Mouse (Mus musculus): ENCODE data around the gene Sft2d2.

Gene Sft2d2

DNA sequence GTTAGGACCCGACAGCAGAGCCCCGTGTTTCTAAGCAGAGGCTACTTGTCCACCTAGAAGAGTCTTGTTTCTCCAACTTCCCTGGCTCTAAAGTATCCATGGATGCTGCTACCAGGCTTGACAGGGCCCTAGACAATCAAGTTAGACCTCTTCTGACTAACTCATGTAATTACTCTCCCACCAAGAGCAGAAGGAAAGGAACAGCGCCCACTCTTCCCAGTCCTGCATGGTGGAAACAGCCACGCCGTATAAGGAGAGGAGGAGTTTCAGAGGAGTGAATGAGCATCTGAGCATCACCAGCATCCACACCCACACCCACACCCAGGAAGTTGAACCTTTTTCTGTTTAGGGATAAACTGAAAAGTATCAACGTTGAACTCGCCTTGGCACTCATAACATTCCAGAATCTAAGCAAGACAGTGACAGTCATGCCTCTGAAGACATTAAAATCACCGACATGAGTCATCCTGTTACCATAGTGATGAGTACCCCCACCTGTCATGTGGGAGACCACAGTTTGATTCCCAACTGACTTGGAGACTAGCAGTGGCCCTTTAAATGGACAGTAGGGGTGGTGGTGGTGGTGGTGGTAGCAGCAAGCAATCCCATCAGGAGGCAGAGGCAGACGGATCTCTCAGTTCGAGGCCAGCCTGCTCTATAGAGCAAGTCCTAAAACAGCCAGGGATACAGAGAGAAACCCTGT lies 3.5 kb downstream of the Sft2d2 start:
- DNase-seq (ENCODE audit: low spot score), result no peak

DNA sequence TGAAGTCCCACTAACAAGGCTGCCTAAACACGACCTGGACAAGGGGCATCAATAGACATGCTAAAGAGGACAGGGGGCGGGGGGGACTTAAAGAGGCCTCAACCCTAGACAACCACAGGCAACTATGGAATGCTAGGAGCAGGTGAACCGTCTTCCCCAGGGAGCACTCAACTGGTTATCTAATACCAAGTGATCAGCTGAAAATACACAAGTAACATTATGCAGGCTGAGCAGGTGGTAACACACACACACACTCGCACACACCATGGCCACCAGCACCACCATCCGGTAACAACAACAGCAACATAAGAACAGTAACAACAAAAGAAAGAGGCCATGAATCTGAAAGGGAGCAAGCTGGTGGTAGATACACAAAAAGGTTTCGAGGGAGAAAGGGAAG lies 4.2 kb downstream of the Sft2d2 start:
- DNase-seq (ENCODE audit: low spot score), result no peak

DNA sequence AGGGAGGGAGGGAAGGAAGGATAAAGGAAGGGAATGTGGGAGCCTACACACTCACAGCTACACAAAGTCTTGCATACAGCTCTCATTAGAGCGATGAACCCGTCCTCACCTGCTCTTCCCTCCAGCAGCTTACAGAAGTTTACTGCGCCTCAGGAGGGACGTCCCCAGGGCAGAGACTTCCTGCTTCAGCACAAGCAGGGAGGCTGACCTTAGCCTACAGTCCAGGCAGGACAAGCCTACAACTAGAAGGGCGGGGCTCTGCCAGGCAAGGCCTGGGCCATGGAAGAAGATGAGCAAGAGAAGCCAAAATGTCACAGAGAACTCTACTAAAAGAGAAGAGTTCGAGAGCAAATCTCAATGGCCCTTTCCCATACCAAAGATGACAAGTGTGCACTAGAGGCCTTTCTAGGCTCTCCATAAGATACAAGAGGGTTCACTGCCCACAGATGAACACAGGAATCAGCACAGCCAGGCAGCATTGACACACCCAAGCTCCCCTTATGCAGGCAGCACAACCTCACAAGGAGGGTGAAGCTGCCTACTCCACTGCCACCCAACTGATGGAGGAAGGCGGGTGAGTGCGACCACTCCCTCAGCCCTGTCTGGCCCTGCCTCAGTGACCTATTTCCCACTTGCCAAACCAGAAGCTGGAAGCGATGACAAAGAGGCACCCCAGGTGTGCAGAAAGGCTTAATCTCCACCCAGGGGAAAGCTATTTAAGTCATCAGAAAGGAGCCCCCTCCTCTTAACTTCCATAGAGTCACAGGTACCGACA lies 5.2 kb downstream of the Sft2d2 start:
- DNase-seq (ENCODE audit: low spot score), result no peak

DNA sequence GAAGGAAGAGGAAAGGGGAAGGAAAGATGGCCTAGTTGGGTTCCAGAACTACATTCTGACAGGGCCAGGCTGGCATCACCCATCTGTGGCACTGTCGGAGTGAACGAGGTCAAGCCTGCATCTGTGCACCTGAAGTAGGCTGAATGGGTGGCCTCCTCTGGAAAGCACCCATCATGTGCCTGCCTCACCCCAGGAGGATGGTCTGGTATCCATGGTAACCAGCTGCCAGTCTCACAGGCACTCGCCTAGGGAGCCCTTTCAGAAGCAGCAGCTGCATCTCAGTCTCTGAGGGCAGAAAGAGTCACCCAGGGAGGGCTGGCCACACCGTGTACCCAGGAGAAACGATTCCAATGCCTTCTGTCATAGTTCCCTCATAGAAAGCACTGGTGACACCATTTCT lies 6.9 kb downstream of the Sft2d2 start:
- no peak for DNase-seq (ENCODE audit: low spot score)

DNA sequence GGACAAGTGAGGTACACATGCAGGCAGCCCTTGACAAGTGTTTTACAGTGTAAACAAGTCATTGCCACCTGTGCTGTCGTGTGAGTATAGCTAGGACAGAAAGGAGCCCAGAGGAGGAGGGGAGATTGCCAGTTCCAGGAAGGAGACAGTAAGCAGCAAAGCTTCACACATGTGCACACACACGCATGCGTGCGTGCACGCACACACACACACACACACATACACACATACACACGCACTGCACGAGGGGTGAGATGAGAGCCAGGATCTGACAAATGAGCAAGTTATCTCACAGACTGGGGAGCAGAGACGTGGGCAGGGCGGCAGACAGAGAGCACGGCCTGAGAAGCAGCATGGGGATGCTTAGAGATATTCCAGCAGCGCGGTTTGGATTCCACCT lies 7.7 kb downstream of the Sft2d2 start:
- DNase-seq (ENCODE audit: low spot score), result no peak

DNA sequence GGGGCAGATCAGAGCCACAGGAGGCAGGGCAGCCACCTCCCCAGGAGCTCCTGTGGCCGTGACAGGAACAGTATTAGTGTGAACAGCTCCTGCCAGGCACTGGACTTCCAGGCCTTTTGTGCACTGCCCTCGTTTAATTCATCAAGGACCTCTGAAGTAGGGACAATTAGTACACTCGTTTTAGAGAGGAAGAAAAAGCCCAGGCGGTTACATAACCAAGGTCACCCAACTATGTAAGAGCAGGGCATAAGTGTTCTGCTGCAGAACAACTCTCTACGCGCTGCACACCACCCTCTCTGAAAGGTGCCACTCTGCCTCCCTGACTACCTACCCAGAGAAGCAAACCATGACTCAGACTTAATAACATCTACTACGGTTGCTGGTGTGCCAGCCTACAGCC lies 9.1 kb downstream of the Sft2d2 start:
- no peak for DNase-seq (ENCODE audit: low spot score)

DNA sequence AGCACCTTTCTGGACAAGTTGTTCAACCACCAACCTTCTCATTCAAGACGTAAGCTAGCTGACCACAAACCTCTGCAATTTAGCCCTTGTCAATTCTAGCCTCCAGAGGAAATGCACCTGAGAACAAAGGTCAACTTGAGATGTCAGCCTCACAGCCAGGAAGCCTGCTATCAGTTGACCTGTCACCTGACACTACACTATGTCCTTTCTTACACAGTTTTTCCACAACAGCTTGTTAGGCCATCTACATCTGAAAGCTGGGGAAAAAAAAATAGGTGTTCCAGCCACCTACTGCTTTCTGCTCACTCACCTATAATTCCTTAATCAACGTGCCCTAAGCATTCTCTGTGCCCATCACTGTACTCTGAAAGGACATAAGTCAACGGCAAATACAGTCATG lies 10.1 kb downstream of the Sft2d2 start:
- no peak for DNase-seq (ENCODE audit: low spot score)

DNA sequence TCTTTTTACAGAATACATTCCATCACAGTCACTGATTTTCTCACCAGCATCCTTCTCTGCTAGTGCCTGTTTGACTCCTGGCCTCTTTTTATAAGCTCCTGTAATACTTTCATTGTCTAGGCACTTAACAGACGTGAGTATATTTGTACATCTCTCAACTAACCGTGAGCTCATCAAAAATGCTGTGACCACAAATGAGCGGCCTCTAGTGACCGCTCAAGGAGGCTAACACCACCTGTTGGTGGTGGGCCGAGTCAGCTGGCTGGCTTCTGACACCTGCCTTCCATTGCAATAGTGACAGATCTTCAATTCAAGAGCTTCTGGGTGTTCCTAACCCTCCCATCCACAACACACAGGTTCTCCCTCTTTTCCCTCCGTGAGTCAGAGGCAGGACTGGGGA lies 10.8 kb downstream of the Sft2d2 start:
- no peak for DNase-seq (ENCODE audit: low spot score)

DNA sequence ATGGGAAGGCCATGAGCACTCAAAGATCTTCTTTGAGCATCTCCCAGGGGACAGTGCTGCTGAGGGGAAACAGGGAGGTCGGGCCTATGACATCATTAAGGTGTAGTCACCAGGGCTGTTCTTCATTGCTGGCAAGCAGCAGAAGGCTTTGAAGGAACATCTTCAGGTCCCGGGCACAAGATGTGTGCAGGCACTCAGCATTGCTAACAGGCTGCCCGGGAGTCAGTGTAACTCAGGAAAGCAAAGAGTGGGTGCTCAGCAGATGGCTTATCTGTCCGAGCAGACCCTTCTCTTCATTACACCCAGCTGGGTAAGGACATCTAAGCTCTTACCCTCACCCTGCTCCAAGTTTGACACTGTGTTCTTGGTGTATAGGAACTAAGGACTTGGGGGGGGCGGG lies 14.9 kb downstream of the Sft2d2 start:
- DNase-seq (ENCODE audit: low spot score), result no peak

DNA sequence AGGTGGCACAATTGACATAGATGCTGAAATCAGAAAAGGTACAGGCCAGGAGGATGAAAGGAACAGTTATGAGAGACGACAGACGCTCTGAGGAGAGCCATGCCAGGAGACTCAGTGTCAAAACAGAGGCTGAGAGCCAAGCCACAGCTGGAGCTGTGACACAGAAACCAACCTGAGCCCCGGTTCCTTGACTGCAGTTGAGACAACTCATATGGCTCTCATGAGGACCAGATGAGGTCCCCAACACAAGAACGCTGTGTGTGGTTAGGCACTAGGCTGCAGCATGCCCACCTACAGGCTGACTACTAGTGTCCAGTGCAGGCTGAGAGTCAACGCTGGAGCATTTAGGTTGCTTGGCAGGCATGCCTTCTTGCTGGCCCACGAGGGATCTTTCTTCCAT lies 16.2 kb downstream of the Sft2d2 start:
- DNase-seq (ENCODE audit: low spot score), result no peak

DNA sequence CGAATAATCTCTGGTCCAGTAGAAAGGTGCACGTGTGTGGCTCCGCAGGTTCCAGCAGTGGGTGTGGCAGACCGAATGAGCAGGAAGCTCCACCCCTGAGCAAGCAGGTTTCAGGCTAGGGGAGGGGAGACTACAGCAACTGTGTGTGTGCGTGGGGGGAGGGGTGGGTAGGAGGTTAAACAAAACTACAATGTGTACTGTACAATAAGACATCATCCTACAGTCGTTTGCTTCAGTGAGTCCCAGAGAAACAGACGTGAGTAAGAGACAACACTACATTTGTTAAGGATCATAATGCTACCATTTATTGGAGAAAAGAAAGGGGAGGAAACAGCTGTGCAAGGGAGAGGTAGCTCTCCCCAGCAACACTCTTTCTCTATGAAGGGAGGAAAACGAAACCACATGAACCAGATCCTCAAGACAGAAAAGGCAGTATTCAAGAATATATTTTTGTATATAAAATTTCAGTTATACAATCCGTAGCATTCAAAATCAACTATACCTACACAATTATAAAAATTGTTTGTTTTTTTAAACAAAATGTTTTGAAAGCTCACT lies 20.1 kb downstream of the Sft2d2 start:
- no peak for DNase-seq (ENCODE audit: low spot score)

DNA sequence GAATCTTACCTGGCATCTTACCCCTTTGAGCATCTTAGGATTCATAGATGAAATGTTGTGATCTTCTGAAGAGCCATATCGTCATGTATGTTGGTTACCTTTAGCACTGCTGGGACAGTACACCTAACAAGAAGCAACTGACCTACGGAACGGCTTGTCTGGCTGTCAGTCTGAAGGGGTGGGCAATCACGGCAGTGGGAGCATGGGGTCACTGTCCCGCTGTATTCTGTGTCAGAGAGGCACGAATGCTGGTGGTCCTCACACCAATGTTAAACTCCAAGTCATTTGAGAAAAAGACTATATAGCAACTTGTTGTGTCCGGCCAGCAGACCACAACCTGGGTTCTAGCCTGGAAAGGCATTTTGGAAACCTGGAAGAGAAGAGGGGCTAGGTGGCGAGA lies 23.0 kb downstream of the Sft2d2 start:
- DNase-seq (ENCODE audit: low spot score), result no peak

DNA sequence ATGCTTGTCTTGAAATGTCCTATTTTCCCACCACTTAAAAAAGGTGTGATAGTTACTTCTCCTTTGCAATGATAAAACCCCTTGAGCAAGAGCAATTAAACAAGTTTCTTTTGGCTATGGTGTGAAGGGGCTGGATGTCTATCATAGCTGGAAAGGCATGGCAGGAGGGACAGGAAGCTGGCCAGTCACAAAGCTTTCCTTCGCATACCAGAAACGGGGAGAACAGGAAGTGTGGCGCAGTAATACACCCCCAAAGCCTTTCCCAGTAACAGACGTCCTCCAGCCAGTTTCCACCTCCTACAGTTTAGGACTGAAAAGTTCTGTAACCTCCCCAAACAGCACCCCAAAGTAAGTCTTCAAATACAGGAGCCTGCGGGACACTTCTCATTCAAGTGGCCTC lies 24.1 kb downstream of the Sft2d2 start:
- no peak for DNase-seq (ENCODE audit: low spot score)

DNA sequence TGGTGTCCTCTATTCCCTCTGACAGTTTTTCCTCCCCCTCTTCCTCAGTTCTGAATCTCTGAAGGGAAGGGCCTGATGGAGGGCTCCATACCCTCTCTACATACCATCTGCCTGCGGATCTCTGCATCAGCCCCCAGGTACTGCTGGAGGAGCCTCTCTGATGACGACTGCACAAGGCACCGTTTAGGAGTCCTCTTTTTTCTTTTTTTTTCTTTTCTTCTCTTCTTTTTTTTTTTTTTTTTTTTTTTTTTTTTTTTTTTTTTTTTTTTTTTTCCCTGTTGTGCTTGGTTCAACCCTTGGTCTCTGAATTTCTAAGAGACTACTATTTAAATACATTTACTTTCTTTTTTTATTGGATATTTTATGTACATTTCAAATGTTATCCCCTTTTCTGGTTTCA lies 24.8 kb downstream of the Sft2d2 start:
- no peak for DNase-seq (ENCODE audit: low spot score)

DNA sequence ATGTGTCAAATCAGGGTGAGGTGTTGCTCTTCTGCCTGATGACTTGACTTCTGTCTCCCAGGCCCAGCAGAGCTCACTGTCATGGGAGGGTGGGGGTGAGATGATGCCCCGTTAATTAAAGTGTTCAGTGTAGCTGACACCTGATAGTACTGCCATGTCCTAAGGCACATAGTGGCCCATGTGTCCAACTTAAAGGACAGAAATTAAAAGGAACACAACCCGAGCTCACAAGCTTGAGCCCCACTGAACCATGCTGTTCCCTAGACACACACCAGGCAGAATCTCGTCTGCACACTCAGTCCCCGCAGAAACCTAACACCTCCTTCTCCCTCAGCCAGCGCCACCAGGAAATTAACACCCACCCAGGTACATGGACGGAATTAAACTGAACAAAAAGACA lies 29.3 kb downstream of the Sft2d2 start:
- DNase-seq (ENCODE audit: low spot score), result no peak

DNA sequence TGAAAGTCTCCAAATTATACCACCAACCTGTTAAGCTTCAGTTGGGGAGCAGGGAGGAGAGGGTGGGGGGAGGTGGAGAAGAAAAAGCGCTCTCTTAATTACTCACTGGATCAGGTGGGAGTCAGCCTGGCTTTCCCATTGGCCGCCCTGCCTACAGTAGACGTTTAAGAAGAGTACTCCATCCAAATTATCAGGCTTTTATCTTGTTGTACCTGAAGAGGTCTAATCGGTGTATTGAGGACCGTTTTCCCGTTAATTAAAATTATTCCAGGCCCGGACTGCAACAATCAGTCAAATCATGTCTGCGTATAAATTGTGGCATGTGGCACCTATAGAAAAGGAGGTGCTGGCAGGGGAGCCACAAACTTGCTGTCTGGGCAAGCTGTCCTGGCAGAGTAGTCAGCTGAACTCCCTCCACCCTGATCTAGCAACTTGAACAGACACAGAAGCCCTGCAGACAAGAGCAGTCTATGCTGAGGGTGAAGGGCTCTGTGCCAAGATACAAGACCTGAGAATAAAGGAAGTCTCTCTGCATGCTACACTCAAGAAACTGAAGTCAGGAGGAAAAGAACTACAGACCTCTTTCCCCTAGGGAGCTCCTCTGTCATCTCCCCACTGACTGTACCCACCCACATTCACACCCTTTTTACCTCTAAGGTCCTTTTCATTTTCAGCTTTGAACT lies 33.4 kb downstream of the Sft2d2 start, which contains the start of gene Tbx19:
Tbx19 (minus strand) TSS at position 51 of the 683 bp plus-strand sequence.
- no peak for DNase-seq (ENCODE audit: low spot score)

DNA sequence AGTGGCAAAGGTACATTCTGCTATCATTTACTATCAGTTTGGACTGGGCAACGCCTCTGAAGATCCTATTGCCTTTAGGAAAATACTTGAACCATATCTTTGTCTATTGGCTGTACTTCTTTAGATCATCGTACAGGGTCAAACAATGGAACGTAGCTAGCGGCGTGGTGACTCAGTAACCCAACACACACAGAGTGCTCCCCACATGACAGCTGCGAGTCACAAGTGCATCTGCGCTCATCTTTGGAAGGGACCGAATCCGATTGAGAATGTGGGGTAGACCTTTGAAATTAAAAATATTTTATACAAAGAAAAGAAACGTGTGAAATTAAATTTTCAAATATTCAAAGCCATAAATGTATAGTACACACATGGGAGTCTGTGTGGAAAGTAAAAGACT lies 35.4 kb downstream of the Sft2d2 start:
- no peak for DNase-seq (ENCODE audit: low spot score)

DNA sequence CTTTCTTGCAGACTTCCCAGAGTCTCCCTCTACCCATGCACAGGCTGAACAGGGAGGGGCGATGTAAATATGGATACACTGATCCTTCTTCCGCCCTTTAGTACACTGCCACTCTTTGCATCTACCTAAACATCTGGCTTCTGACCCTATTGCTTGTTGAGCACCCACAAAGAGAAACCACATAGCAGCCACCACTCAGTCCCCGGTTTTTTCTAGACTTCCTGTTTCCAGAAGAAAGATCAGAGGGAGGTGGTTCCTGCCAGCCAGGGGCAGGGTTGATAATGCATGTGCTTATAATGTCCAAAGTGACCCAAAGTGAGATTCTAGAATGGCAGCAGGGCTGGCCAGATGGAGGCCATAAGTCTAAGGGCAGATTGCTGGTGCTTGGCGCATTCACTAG lies 40.1 kb downstream of the Sft2d2 start:
- no peak for DNase-seq (ENCODE audit: low spot score)

DNA sequence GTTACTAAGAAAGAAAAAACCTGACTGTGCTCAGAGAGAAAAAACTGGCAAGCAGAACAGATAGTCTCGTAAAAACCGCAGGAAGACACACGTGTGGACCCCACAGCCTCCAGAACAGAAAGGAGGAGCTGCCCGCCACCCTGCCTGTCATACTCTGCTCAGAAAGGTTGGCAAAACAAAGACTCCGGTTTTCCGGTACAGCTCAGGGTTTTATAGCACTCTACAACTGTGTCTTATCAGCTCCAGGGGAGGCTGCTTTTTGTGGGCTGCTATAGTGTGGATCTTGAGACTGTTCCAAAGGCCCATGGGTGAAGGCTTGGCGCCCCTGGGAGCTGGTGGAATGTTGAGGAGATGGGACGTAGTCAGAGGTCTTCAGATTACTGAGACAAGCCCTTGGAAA lies 43.0 kb downstream of the Sft2d2 start:
- DNase-seq (ENCODE audit: low spot score), result no peak

DNA sequence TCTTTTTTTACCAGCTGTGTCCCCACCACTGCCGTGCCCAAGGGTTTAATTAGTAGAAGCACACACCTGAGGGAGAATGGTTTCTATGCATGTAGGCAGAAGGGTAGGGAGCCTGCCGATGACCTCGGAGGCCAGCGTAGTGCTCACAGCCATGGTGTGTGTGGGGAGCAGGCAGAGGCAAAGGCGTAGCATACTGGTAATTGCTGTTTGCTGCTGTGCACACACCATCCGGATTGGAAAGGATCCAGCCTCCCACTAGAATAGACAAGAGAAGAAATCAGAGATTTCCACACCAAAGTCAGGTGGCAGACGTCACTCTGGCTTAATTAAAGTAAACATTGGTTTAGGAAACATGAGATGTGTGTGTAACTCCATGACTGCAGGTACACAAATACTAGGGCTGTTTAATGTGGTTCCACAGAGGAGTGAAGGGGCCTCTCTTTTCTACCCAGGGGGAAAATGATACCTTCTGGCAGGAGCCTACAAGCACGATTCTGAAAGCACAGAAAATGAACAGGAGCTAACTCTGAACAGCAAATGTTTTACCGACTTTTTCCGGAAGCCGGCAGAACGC lies 51.8 kb downstream of the Sft2d2 start:
- no peak for DNase-seq (ENCODE audit: low spot score)

DNA sequence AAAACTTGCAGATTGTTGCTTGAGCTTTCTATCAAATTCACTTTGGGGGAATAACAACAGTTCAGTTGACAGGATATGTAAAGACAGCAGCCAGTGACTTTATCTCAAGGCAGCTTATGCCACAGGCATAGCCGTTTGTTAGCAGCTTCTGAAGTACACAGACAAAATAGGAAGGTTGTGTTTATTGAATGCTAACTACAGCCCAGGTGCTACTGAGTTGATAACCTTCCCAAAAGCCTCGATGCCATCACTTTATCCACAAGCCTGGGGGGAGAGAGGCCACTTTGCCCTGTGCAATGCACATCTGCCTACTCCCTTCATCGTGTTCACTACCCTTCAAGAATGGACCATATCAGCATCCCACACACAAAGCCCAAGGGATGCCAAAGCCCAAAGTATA lies 54.0 kb downstream of the Sft2d2 start:
- DNase-seq (ENCODE audit: low spot score), result no peak

DNA sequence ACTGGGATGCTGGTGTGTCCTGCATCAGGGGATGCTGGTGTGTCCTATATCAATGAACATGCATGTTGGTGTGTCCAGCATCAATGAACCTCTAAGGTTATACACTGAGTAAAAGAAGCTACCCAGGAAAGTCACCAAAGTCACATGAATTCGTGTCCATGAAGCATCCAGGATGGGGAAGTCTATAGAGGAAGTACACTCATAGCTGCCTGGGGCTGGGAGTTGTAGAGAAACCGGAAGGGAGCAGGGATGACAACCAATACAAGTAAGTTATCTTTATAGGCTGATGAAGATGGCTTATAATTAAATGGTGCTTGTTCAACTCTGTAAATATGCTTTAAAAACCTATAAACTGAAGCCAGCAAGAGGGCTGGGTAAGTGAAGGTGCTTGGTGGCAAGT lies 60.4 kb downstream of the Sft2d2 start:
- no peak for DNase-seq (ENCODE audit: low spot score)

DNA sequence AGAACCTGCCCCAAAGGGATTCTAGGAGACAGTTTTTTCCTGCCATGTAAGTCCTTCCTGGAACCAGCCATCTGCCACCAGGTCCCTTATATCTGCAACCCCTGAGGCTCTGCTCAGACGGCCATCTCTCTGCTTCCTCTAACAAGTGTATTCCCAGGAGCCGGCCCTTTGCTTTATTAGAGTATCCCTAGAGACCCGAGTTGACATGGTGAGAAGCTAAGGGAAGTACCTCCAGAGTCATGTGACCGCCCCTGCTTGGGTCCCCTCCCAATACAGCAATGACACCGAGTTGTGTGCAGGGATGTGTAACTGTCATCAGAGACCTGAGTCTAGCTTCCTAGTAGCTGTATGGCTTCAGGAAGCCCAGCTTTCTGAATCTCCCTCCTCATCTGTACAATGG lies 61.0 kb downstream of the Sft2d2 start:
- DNase-seq (ENCODE audit: low spot score), result no peak

Measured in ovary, postnatal 14 days (tissue).